ENCODE assay signal across 8 mouse cellular contexts in genomic region chr5:136619315-136620231, GRCm38 (mm10). TPM values are rescaled to one million over a fixed set of nuclear protein-coding genes. Genes with fewer than 3 reads are reported as not detected.
A peak's percentile ranks its signal among the peaks of the same experiment; 100 is the strongest.
DNase-seq lines count a peak whose midpoint lies in the region; ATAC-seq lines count a peak whose summit lies in the region.

No protein-coding gene starts in this region.

- H3K4me1 ChIP-seq in embryonic facial prominence, embryonic 10.5 days = peaks cover 27% of the 10 kb centered on the region
- H3K4me1 ChIP-seq in hindbrain, embryonic 12.5 days = peaks cover 14% of the 10 kb centered on the region

- H3K9ac ChIP-seq in hindbrain, embryonic 12.5 days = no peak overlapping the region

- peak; percentile 11 to 22 for DNase-seq in cerebellum, postnatal 25 days
- DNase-seq in cerebellum, adult 11-12 months = no peak
- peak; percentile 66 for DNase-seq in embryonic facial prominence, embryonic 10.5 days (ENCODE audit: low spot score)
- peak; percentile 52 for DNase-seq in liver
- peak; percentile 43 for DNase-seq in retina, embryonic 14.5 days (ENCODE audit: low spot score)
- DNase-seq in cerebellum, adult 9-11 months = no peak

- no peak for ATAC-seq in hindbrain, embryonic 12.5 days (ENCODE audit: low FRiP score)
- no peak for ATAC-seq in megakaryocyte progenitor cell, adult 5-6 weeks (replicated peaks; ENCODE audit: poor library complexity)

- peaks cover 69% of the 10 kb centered on the region for H3K27me3 ChIP-seq in embryonic facial prominence, embryonic 10.5 days (replicated peaks; ENCODE audit: low read depth, poor library complexity, severe bottlenecking)
- peaks cover 44% of the 10 kb centered on the region for H3K27me3 ChIP-seq in hindbrain, embryonic 12.5 days

- peak overlapping the region; percentile 32 for H3K4me3 ChIP-seq in embryonic facial prominence, embryonic 10.5 days
- H3K4me3 ChIP-seq in hindbrain, embryonic 12.5 days = no peak overlapping the region

- no peaks in the 10 kb centered on the region for H3K36me3 ChIP-seq in embryonic facial prominence, embryonic 10.5 days (replicated peaks)
- H3K36me3 ChIP-seq in hindbrain, embryonic 12.5 days = no peaks in the 10 kb centered on the region

- 7% methylated on average over 17 of the region's 17 CpGs for WGBS in embryonic facial prominence, embryonic 10.5 days
- 12% methylated on average over 17 of the region's 17 CpGs for WGBS in hindbrain, embryonic 12.5 days

- peak overlapping the region; percentile 37 for H3K27ac ChIP-seq in embryonic facial prominence, embryonic 10.5 days (replicated peaks)
- H3K27ac ChIP-seq in hindbrain, embryonic 12.5 days = no peak overlapping the region

- no peaks in the 10 kb centered on the region for H3K9me3 ChIP-seq in embryonic facial prominence, embryonic 10.5 days
- H3K9me3 ChIP-seq in hindbrain, embryonic 12.5 days (replicated peaks) = no peaks in the 10 kb centered on the region

- H3K4me2 ChIP-seq in hindbrain, embryonic 12.5 days (replicated peaks) = peak overlapping the region; percentile 14; the same call in 1 of the 2 replicates

RNA-seq across cellular contexts. Expression of gene Cux1, which starts 52.3 kb away (rescaled TPM):
- 75.3 and 77.8 TPM in 2 replicates for polyA plus RNA-seq in embryonic facial prominence, embryonic 10.5 days (2016; fragmentation: Nextera tagmentation; extraction: Ambion mirVana)
- 114 and 117 TPM in 2 replicates for polyA plus RNA-seq in hindbrain, embryonic 12.5 days (2016; fragmentation: Nextera tagmentation; extraction: Ambion mirVana)
- 110 and 118 TPM in 2 replicates for total RNA-seq in megakaryocyte progenitor cell, adult 5-6 weeks (2015)
- 104 and 116 TPM in 2 replicates for total RNA-seq in megakaryocyte progenitor cell, adult 5-6 weeks (2017)

Comparison
In these comparisons a context has a peak if more than half of its experiments do, and no peak if none do; other contexts are left out.
1. DNase-seq: peak in cerebellum, postnatal 25 days (2 of 2), embryonic facial prominence, embryonic 10.5 days (single experiment), liver (single experiment) and retina, embryonic 14.5 days (single experiment); none in cerebellum, adult 11-12 months (single experiment) and cerebellum, adult 9-11 months (single experiment).